Mouse (Mus musculus) testis, adult 2 months (tissue): ENCODE data around the gene Kcnq1.

Experiments
- CTCF ChIP-seq: fragments of 200-500 bp; IDR thresholded peaks from 2 replicates; pipeline ENCODE4 v1.5.1; 2012; ENCODE audit warnings: low read depth, mild to moderate bottlenecking, inconsistent platforms, low read length, moderate library complexity; ENCODE audit not compliant: control insufficient read depth, insufficient read depth, insufficient replicate concordance
- POLR2A ChIP-seq: fragments of 200-500 bp; IDR thresholded peaks from 2 replicates; pipeline ENCODE4 v1.6.1; 2012; ENCODE audit warnings: low read depth, mild to moderate bottlenecking, inconsistent platforms, low read length, moderate library complexity; ENCODE audit not compliant: control insufficient read depth

GRCm38 (mm10) chr7:143364969-143365839, 259.0 kb downstream of the Kcnq1 start:
- TF ChIP-seq CTCF (no peak), POLR2A (no peak)
